Mouse (Mus musculus): ENCODE measurements around the gene Plch1.

DNA sequence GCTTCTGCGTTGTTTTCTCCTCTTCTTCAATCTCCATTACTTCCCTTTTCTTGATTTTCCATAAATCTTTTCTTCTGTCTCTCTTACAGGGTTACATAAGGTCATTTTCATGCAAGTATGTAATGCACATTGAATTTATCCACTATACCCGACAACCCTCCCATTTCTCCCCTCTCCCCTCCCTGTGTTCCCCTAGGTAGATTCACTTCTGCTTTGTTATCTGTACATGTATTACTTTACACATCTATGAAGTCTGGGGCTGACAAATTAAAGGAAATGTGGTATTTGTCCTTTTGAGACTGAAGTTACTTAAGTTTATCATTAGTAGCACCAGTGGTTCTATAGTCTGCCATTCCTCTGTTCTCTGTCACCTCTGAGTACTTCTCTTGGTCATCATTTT, 18.2 kb downstream of the Plch1 start:
- TF ChIP-seq EP300 (IDR thresholded peaks at IDR 0.05), result no peak
- no peak for TF ChIP-seq CTCF (IDR thresholded peaks at IDR 0.05)
